In the genomic region with DNA sequence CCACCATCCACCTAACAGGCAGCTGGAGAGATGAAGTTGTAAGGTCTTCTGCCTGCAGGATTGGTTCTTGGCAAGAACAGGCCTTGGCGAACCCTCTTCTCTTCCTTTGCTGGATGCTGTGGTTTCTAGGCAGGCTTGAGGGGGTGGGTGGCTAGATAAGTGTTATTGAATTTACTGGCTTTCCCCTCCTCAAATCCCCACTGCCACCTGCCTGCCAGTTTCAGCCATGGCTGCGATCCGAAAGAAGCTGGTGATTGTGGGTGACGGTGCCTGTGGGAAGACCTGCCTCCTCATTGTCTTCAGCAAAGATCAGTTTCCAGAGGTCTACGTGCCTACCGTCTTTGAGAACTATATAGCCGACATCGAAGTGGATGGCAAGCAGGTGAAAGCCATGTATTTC, we compare ENCODE assay signal across 11 mouse cellular contexts. TPM values are rescaled to one million over a fixed set of nuclear protein-coding genes. Genes with fewer than 3 reads are reported as not detected.
DNase-seq lines count a peak whose midpoint lies in the region; ATAC-seq and TF ChIP-seq lines count a peak whose summit lies in the region.
"Had no signal": no experiment of that assay in that cellular context is flagged by ENCODE, and none has a peak within 500 bp of the region (broad histone marks: within the 10 kb centered on the region; RNA-seq: fewer than 3 reads in every experiment).

No protein-coding gene starts in this region.

- no peak for TF ChIP-seq CTCF in stomach, postnatal 0 days (IDR thresholded peaks at IDR 0.05; ENCODE audit: low read depth)

- peak overlapping the region; percentile 87; the same call in 1 of the 2 replicates for H3K4me3 ChIP-seq in heart, embryonic 13.5 days
- no peak overlapping the region for H3K4me3 ChIP-seq in neural tube, embryonic 13.5 days
- no peak overlapping the region for H3K4me3 ChIP-seq in intestine, embryonic 16.5 days (ENCODE audit: low read length)
- H3K4me3 ChIP-seq in stomach, postnatal 0 days (ENCODE audit: low read depth, low read length): no peak overlapping the region

- peaks cover 83% of the 10 kb centered on the region for H3K4me1 ChIP-seq in heart, embryonic 13.5 days
- peaks cover 81% of the 10 kb centered on the region for H3K4me1 ChIP-seq in neural tube, embryonic 13.5 days (replicated peaks)
- peaks cover 68% of the 10 kb centered on the region for H3K4me1 ChIP-seq in intestine, embryonic 16.5 days (ENCODE audit: control insufficient read depth, insufficient read depth, low read length)
- H3K4me1 ChIP-seq in stomach, postnatal 0 days (replicated peaks; ENCODE audit: control insufficient read depth, insufficient read depth): peaks cover 21% of the 10 kb centered on the region

- H3K27ac ChIP-seq in heart, embryonic 13.5 days (replicated peaks): peak overlapping the region; percentile 95; the same call in 1 of the 2 replicates
- H3K27ac ChIP-seq in neural tube, embryonic 13.5 days (replicated peaks): no peak overlapping the region
- H3K27ac ChIP-seq in intestine, embryonic 16.5 days (ENCODE audit: low read length): no peak overlapping the region
- no peak overlapping the region for H3K27ac ChIP-seq in stomach, postnatal 0 days (replicated peaks)

- no peaks in the 10 kb centered on the region for H3K27me3 ChIP-seq in heart, embryonic 13.5 days (replicated peaks)
- peaks cover 11% of the 10 kb centered on the region; the same call in 1 of the 2 replicates for H3K27me3 ChIP-seq in neural tube, embryonic 13.5 days
- no peaks in the 10 kb centered on the region for H3K27me3 ChIP-seq in intestine, embryonic 16.5 days (replicated peaks; ENCODE audit: control insufficient read depth, insufficient read depth, low read length)
- no peaks in the 10 kb centered on the region for H3K27me3 ChIP-seq in stomach, postnatal 0 days (ENCODE audit: control insufficient read depth, insufficient read depth, low read length)
- H3K27me3 ChIP-seq: Patski had no signal

- intact Hi-C loops in heart, postnatal 25 days (cut with DNase I): no loop called here

- peak overlapping the region; percentile 96 for H3K4me2 ChIP-seq in heart, embryonic 13.5 days
- peak overlapping the region; percentile 86; the same call in 1 of the 2 replicates for H3K4me2 ChIP-seq in neural tube, embryonic 13.5 days
- H3K4me2 ChIP-seq in intestine, embryonic 16.5 days (ENCODE audit: low read depth, low read length): peak overlapping the region; percentile 80
- H3K4me2 ChIP-seq in stomach, postnatal 0 days (replicated peaks; ENCODE audit: low read depth): no peak overlapping the region

- 84% methylated on average over 8 of the region's 8 CpGs for WGBS in heart, embryonic 13.5 days
- 93% methylated on average over 8 of the region's 8 CpGs for WGBS in neural tube, embryonic 13.5 days
- WGBS in intestine, embryonic 16.5 days: 89% methylated on average over 8 of the region's 8 CpGs
- WGBS in stomach, postnatal 0 days: 93% methylated on average over 8 of the region's 8 CpGs

- no peak for DNase-seq in heart, postnatal 25 days (ENCODE audit: low spot score)
- DNase-seq in neural tube, embryonic 10.5 days (ENCODE audit: extremely low spot score, low spot score): no peak
- DNase-seq in stomach, postnatal 0 days (ENCODE audit: low spot score): peak; percentile 13
- DNase-seq: cerebellum, adult 9-10 months had no signal

- no peak for TF ChIP-seq EP300 in stomach, postnatal 0 days (optimal IDR thresholded peaks at IDR 0.05)

- H3K36me3 ChIP-seq in heart, embryonic 13.5 days: peaks cover 52% of the 10 kb centered on the region
- 0 out of 2 replicates have a peak, but pooled peaks cover 11% of the 10 kb centered on the region for H3K36me3 ChIP-seq in neural tube, embryonic 13.5 days
- H3K36me3 ChIP-seq in intestine, embryonic 16.5 days (ENCODE audit: control insufficient read depth, insufficient read depth, low read length): peaks cover 8% of the 10 kb centered on the region
- peaks cover 3% of the 10 kb centered on the region; the same call in 1 of the 2 replicates for H3K36me3 ChIP-seq in stomach, postnatal 0 days (ENCODE audit: control insufficient read depth, insufficient read depth, low read length)

- ATAC-seq in heart, embryonic 13.5 days (ENCODE audit: extremely low read depth, insufficient number of reproducible peaks, low FRiP score, low TSS enrichment): no peak
- ATAC-seq in neural tube, embryonic 13.5 days (ENCODE audit: low read depth): no peak
- ATAC-seq in intestine, embryonic 16.5 days: no peak
- ATAC-seq in stomach, postnatal 0 days (ENCODE audit: low FRiP score, low TSS enrichment): no peak
- no peak for ATAC-seq in erythroblast, adult 5-6 weeks (replicated peaks; ENCODE audit: low FRiP score, poor library complexity, severe bottlenecking)
- ATAC-seq: CD4-positive, CD25-positive, alpha-beta regulatory T cell, adult 4 months; Patski had no signal

- H3K9me3 ChIP-seq in heart, embryonic 13.5 days: no peaks in the 10 kb centered on the region
- H3K9me3 ChIP-seq in neural tube, embryonic 13.5 days: no peaks in the 10 kb centered on the region
- no peaks in the 10 kb centered on the region for H3K9me3 ChIP-seq in intestine, embryonic 16.5 days (ENCODE audit: control insufficient read depth, low read length)
- no peaks in the 10 kb centered on the region for H3K9me3 ChIP-seq in stomach, postnatal 0 days (ENCODE audit: control insufficient read depth, low read length)

- peak overlapping the region; percentile 96 for H3K9ac ChIP-seq in heart, embryonic 13.5 days
- H3K9ac ChIP-seq in neural tube, embryonic 13.5 days: no peak overlapping the region
- H3K9ac ChIP-seq in intestine, embryonic 16.5 days (ENCODE audit: low read depth, low read length): no peak overlapping the region; the same call in 1 of the 2 replicates
- no peak overlapping the region for H3K9ac ChIP-seq in stomach, postnatal 0 days (ENCODE audit: low read length)

RNA-seq across cellular contexts. Expression of a gene that starts 3.5 kb away (rescaled TPM):
- 192 and 225 TPM in 2 replicates for polyA plus RNA-seq in heart, embryonic 13.5 days (2015; fragmentation: Nextera tagmentation; extraction: Ambion mirVana)
- total RNA-seq in heart, postnatal 25 days (2021): 100 to 1,000 TPM in 1 of 2 experiments, 10 to 100 TPM in 1; 96.9 to 108 TPM
- polyA plus RNA-seq in neural tube, embryonic 13.5 days (2015; fragmentation: Nextera tagmentation; extraction: Ambion mirVana): 82.9 and 83.0 TPM in 2 replicates
- polyA plus RNA-seq in intestine, embryonic 16.5 days (2015; fragmentation: Nextera tagmentation; extraction: Ambion mirVana): 171 and 184 TPM in 2 replicates
- 126 and 130 TPM in 2 replicates for polyA plus RNA-seq in stomach, postnatal 0 days (2015; fragmentation: Nextera tagmentation; extraction: Ambion mirVana)
- total RNA-seq in erythroblast, adult 5-6 weeks (2015; ENCODE audit: low replicate concordance): not detected in 2 replicates
- total RNA-seq in erythroblast, adult 5-6 weeks (2017; ENCODE audit: low replicate concordance): 1.3 and 2.4 TPM in 2 replicates

RNA-seq across cellular contexts. Expression of a gene that starts 10.0 kb away (rescaled TPM):
- polyA plus RNA-seq in heart, embryonic 13.5 days (2015; fragmentation: Nextera tagmentation; extraction: Ambion mirVana): 0.96 and 1.0 TPM in 2 replicates
- total RNA-seq in heart, postnatal 25 days (2021): 1 to 10 TPM; 2.5 to 3.0 TPM
- polyA plus RNA-seq in neural tube, embryonic 13.5 days (2015; fragmentation: Nextera tagmentation; extraction: Ambion mirVana): not detected in 2 replicates
- 0.06 and 0.09 TPM in 2 replicates for polyA plus RNA-seq in intestine, embryonic 16.5 days (2015; fragmentation: Nextera tagmentation; extraction: Ambion mirVana)
- 0.17 TPM in 1 of 2 replicates, not detected in the other for polyA plus RNA-seq in stomach, postnatal 0 days (2015; fragmentation: Nextera tagmentation; extraction: Ambion mirVana)
- not detected in 2 replicates for total RNA-seq in erythroblast, adult 5-6 weeks (2015; ENCODE audit: low replicate concordance)
- not detected in 2 replicates for total RNA-seq in erythroblast, adult 5-6 weeks (2017; ENCODE audit: low replicate concordance)
- polyA plus RNA-seq: midbrain, postnatal 0 days had no signal

RNA-seq across cellular contexts. Expression of a gene that starts 10.8 kb away (rescaled TPM):
- polyA plus RNA-seq in heart, embryonic 13.5 days (2015; fragmentation: Nextera tagmentation; extraction: Ambion mirVana): 36.6 and 38.7 TPM in 2 replicates
- total RNA-seq in heart, postnatal 25 days (2021): 10 to 100 TPM; 22.4 to 26.6 TPM
- 1.5 and 1.9 TPM in 2 replicates for polyA plus RNA-seq in neural tube, embryonic 13.5 days (2015; fragmentation: Nextera tagmentation; extraction: Ambion mirVana)
- 4.3 and 5.2 TPM in 2 replicates for polyA plus RNA-seq in intestine, embryonic 16.5 days (2015; fragmentation: Nextera tagmentation; extraction: Ambion mirVana)
- polyA plus RNA-seq in stomach, postnatal 0 days (2015; fragmentation: Nextera tagmentation; extraction: Ambion mirVana): 2.4 and 2.8 TPM in 2 replicates
- not detected in 2 replicates for total RNA-seq in erythroblast, adult 5-6 weeks (2015; ENCODE audit: low replicate concordance)
- total RNA-seq in erythroblast, adult 5-6 weeks (2017; ENCODE audit: low replicate concordance): not detected in 2 replicates

RNA-seq across cellular contexts. Expression of a gene that starts 26.7 kb away (rescaled TPM):
- polyA plus RNA-seq in heart, embryonic 13.5 days (2015; fragmentation: Nextera tagmentation; extraction: Ambion mirVana): 37.1 and 47.6 TPM in 2 replicates
- total RNA-seq in heart, postnatal 25 days (2021): 1 to 10 TPM; 6.2 to 6.3 TPM
- polyA plus RNA-seq in neural tube, embryonic 13.5 days (2015; fragmentation: Nextera tagmentation; extraction: Ambion mirVana): 13.4 and 13.8 TPM in 2 replicates
- polyA plus RNA-seq in intestine, embryonic 16.5 days (2015; fragmentation: Nextera tagmentation; extraction: Ambion mirVana): 139 and 161 TPM in 2 replicates
- polyA plus RNA-seq in stomach, postnatal 0 days (2015; fragmentation: Nextera tagmentation; extraction: Ambion mirVana): 28.1 and 30.4 TPM in 2 replicates
- 1.7 and 5.4 TPM in 2 replicates for total RNA-seq in erythroblast, adult 5-6 weeks (2015; ENCODE audit: low replicate concordance)
- 2.4 TPM in 1 of 2 replicates, not detected in the other for total RNA-seq in erythroblast, adult 5-6 weeks (2017; ENCODE audit: low replicate concordance)
